Mouse (Mus musculus) A20 (cell line): ENCODE results near the gene Alad.
A peak's percentile ranks its signal among the peaks of the same experiment; 100 is the strongest.

Experiments used
- DNase-seq: peaks from one replicate; pipeline ENCODE4 v3.0.0-alpha.2; 2011; ENCODE audit warnings: low read depth, low spot score

Alad gene

GRCm38 (mm10) chr4:62519849-62520233 is at the start of gene Alad:
TSS of gene Alad (minus strand) at chr4:62519918.
- peak; percentile 98 for DNase-seq

- no peak for DNase-seq
Measured at GRCm38 (mm10) chr4:62568359-62568758, 48.6 kb upstream of the Alad start.

- no peak for DNase-seq
Measured at GRCm38 (mm10) chr4:62567696-62568095, 48.0 kb upstream of the Alad start.

GRCm38 (mm10) chr4:62566530-62566929 is 46.8 kb upstream of the Alad start:
- no peak for DNase-seq

- peak; percentile 43 for DNase-seq
Measured at GRCm38 (mm10) chr4:62562006-62562405, 42.3 kb upstream of the Alad start.

- DNase-seq, result no peak
Measured at GRCm38 (mm10) chr4:62561630-62562001, 41.9 kb upstream of the Alad start.

GRCm38 (mm10) chr4:62560963-62561629 is 41.4 kb upstream of the Alad start:
- peak; percentile 85 for DNase-seq

GRCm38 (mm10) chr4:62559797-62560329 is 40.1 kb upstream of the Alad start, which contains the start of gene Rgs3:
TSS of gene Rgs3 (plus strand) at chr4:62559847.
- DNase-seq, result no peak

GRCm38 (mm10) chr4:62557436-62557835 is 37.7 kb upstream of the Alad start:
- DNase-seq, result no peak

GRCm38 (mm10) chr4:62551966-62552365 is 32.2 kb upstream of the Alad start:
- no peak for DNase-seq

GRCm38 (mm10) chr4:62544801-62545200 is 25.1 kb upstream of the Alad start:
- DNase-seq, result no peak

- DNase-seq, result no peak
Measured at GRCm38 (mm10) chr4:62543782-62544181, 24.1 kb upstream of the Alad start.

GRCm38 (mm10) chr4:62541802-62542201 is 22.1 kb upstream of the Alad start:
- DNase-seq, result no peak

- DNase-seq, result no peak
Measured at GRCm38 (mm10) chr4:62533729-62534128, 14.0 kb upstream of the Alad start.

- no peak for DNase-seq
Measured at GRCm38 (mm10) chr4:62527655-62528054, 7.9 kb upstream of the Alad start.

- DNase-seq, result no peak
Measured at GRCm38 (mm10) chr4:62526256-62526655, 6.5 kb upstream of the Alad start.

GRCm38 (mm10) chr4:62525489-62525811 is 5.7 kb upstream of the Alad start:
- DNase-seq, result no peak

GRCm38 (mm10) chr4:62524651-62525488 is 5.2 kb upstream of the Alad start, which contains the start of the genes Pole3 and 4933430I17Rik:
TSS of gene Pole3 (minus strand) at chr4:62525068.
TSS of gene 4933430I17Rik (plus strand) at chr4:62525369.
- DNase-seq, result peak; percentile 93

- DNase-seq, result peak; percentile 76
Measured at GRCm38 (mm10) chr4:62520892-62521400, 1.2 kb upstream of the Alad start.

- no peak for DNase-seq
Measured at GRCm38 (mm10) chr4:62519122-62519848, 433 bp downstream of the Alad start.

GRCm38 (mm10) chr4:62518416-62519121 is 1.1 kb downstream of the Alad start:
- peak; percentile 95 for DNase-seq
